Mouse (Mus musculus): Measurements from ENCODE around the gene Rhoa.

- TF ChIP-seq POLR2A (IDR thresholded peaks at IDR 0.05; ENCODE audit: control insufficient read depth, extremely low read depth, insufficient read depth, low read length, poor library complexity) (no peak), CTCF (IDR thresholded peaks at IDR 0.05; ENCODE audit: borderline replicate concordance, control insufficient read depth, extremely low read depth, insufficient read depth, low read length, poor library complexity) (no peak)
Measured at GRCm38 (mm10) chr9:108301853-108302252, 4.1 kb upstream of the Rhoa start.

Measured in thymus, adult 2 months (tissue).